Mouse (Mus musculus) heart, embryonic 14.5 days (tissue): ENCODE data around the gene Flt3. TPM values are rescaled to one million over a fixed set of nuclear protein-coding genes. Genes with fewer than 3 reads are reported as not detected.
A peak's percentile ranks its signal among the peaks of the same experiment; 100 is the strongest.

Experiments used
- ATAC-seq: fragments of 200-750 bp; cut with Nextera tagmentation; 2 replicates; pipeline ENCODE4 v1.8.0; 2017; ENCODE audit warnings: low read depth, moderate TSS enrichment; ENCODE audit not compliant: insufficient number of reproducible peaks, insufficient read depth, low FRiP score
- H3K27ac ChIP-seq, 2 experiments: fragments of 200-500 bp in 1 of 2; fragments of 300-500 bp in 1 of 2; sonication (generic) in 1 of 2; replicated peaks in 1 of 2; 2 replicates each; pipeline ENCODE4 v1.5.1; 2012 to 2014; ENCODE audit warnings: low read depth in 2 of 2, low read length in 2 of 2, control low read depth in 1 of 2, mild to moderate bottlenecking in 1 of 2, mixed read lengths in 1 of 2; ENCODE audit not compliant: control insufficient read depth in 1 of 2, insufficient read depth in 1 of 2
- H3K27me3 ChIP-seq: fragments of 300-500 bp; sonication (generic); 2 replicates; pipeline ENCODE4 v1.6.1; 2014; ENCODE audit warnings: mild to moderate bottlenecking, low read length, control low read depth; ENCODE audit not compliant: control insufficient read depth, insufficient read depth
- H3K36me3 ChIP-seq: fragments of 300-500 bp; sonication (generic); 2 replicates; pipeline ENCODE4 v1.6.1; 2014; ENCODE audit warnings: mild to moderate bottlenecking, control low read depth, low read length, mixed read lengths; ENCODE audit not compliant: control insufficient read depth, insufficient read depth
- H3K4me1 ChIP-seq, 2 experiments: fragments of 200-500 bp in 1 of 2; fragments of 300-500 bp in 1 of 2; sonication (generic) in 1 of 2; 2 replicates each; pipeline ENCODE4 v1.6.1; 2012 to 2014; ENCODE audit warnings: low read length in 2 of 2, control low read depth in 1 of 2, mixed read lengths in 1 of 2; ENCODE audit not compliant: control insufficient read depth in 2 of 2, insufficient read depth in 2 of 2
- H3K4me2 ChIP-seq: fragments of 300-500 bp; sonication (generic); 2 replicates; pipeline ENCODE4 v1.6.1; 2014; ENCODE audit warnings: mild to moderate bottlenecking, low read length
- H3K4me3 ChIP-seq, 2 experiments: fragments of 200-500 bp in 1 of 2; fragments of 300-500 bp in 1 of 2; sonication (generic) in 1 of 2; 2 replicates each; pipeline ENCODE4 v1.5.1; 2012 to 2014; ENCODE audit warnings: low read length in 2 of 2, mild to moderate bottlenecking in 2 of 2, control low read depth in 1 of 2, low read depth in 1 of 2, moderate library complexity in 1 of 2; ENCODE audit not compliant: control insufficient read depth in 1 of 2, insufficient read depth in 1 of 2
- H3K9ac ChIP-seq: fragments of 300-500 bp; sonication (generic); 2 replicates; pipeline ENCODE4 v1.6.1; 2014; ENCODE audit warnings: mild to moderate bottlenecking, low read length
- H3K9me3 ChIP-seq: fragments of 300-500 bp; sonication (generic); 2 replicates; pipeline ENCODE4 v1.6.1; 2016; ENCODE audit warnings: low read length, control low read depth; ENCODE audit not compliant: control insufficient read depth
- WGBS: fragments of 180-500 bp; shearing (Covaris S2); extraction: QIAGEN DNeasy Blood & Tissue Kit; methylation state at CpG from one replicate; pipeline ENCODE4 v1.1.7; 2014; 5-methylcytosine and 5-hydroxymethylcytosine counted together
- polyA plus RNA-seq: library from polyadenylated mRNA; unstranded; fragments of >200 nt; fragmentation: Nextera tagmentation; extraction: Ambion mirVana; gene quantifications from 2 replicates; pipeline ENCODE4 v1.2.1, GENCODE M21; 2014

Gene Flt3
- polyA plus RNA-seq, 1 experiment from 2014 or later, result not detected

GRCm38 (mm10) chr5:147429535-147430305 is 29.4 kb upstream of the Flt3 start, which contains the start of gene Pan3:
TSS of gene Pan3 (plus strand) at chr5:147430161.
- peak within 1 kb of the TSS; percentile 92 to 100 for H3K4me3 ChIP-seq
- H3K27ac ChIP-seq, result peak within 1 kb of the TSS; percentile 96
- peak within 1 kb of the TSS; percentile 81 for H3K4me2 ChIP-seq
- peaks cover 4% of the 10 kb centered on the region; the same call in 1 of the 2 replicates for H3K36me3 ChIP-seq
- H3K9me3 ChIP-seq, result no peaks in the 10 kb centered on the region
- peak; percentile 89 for ATAC-seq
- H3K9ac ChIP-seq, result peak within 1 kb of the TSS; percentile 99
- H3K27me3 ChIP-seq, result no peaks in the 10 kb centered on the region
- peaks cover 7 to 30% of the 10 kb centered on the region in 2 experiments for H3K4me1 ChIP-seq
- WGBS, result under 1% methylated on average over 38 of the region's 51 CpGs

GRCm38 (mm10) chr5:147426048-147426805 is 25.9 kb upstream of the Flt3 start:
- no peak overlapping the region for H3K27ac ChIP-seq
- no peak for ATAC-seq
- WGBS, result 71% methylated on average over 4 of the region's 4 CpGs
- H3K9me3 ChIP-seq, result no peaks in the 10 kb centered on the region
- no peak overlapping the region for H3K4me3 ChIP-seq
- no peak overlapping the region for H3K4me2 ChIP-seq
- H3K4me1 ChIP-seq, result 0 out of 4 replicates have a peak, but pooled peaks cover 0 to 8% of the 10 kb centered on the region in 2 experiments
- no peak overlapping the region for H3K9ac ChIP-seq
- H3K27me3 ChIP-seq, result no peaks in the 10 kb centered on the region
- no peaks in the 10 kb centered on the region for H3K36me3 ChIP-seq

- Histone ChIP-seq H3K27ac (no peak overlapping the region), H3K4me1 (no peaks in the 10 kb centered on the region), H3K36me3 (no peaks in the 10 kb centered on the region), H3K27me3 (no peaks in the 10 kb centered on the region), H3K4me2 (no peak overlapping the region), H3K4me3 (no peak overlapping the region), H3K9me3 (no peaks in the 10 kb centered on the region), H3K9ac (no peak overlapping the region)
- WGBS, result 32% methylated on average over 6 of the region's 6 CpGs
- ATAC-seq, result no peak
Observed at GRCm38 (mm10) chr5:147423612-147424011, 23.3 kb upstream of the Flt3 start.

GRCm38 (mm10) chr5:147418394-147419121 is 18.3 kb upstream of the Flt3 start:
- Histone ChIP-seq H3K27me3 (no peaks in the 10 kb centered on the region), H3K27ac (no peak overlapping the region), H3K9ac (no peak overlapping the region), H3K36me3 (no peaks in the 10 kb centered on the region), H3K4me1 (no peaks in the 10 kb centered on the region), H3K9me3 (no peaks in the 10 kb centered on the region), H3K4me2 (peak overlapping the region; percentile 45), H3K4me3 (no peak overlapping the region)
- ATAC-seq, result no peak
- 27% methylated on average over 10 of the region's 10 CpGs for WGBS

- ATAC-seq, result no peak
- H3K4me1 ChIP-seq, result no peaks in the 10 kb centered on the region
- no peaks in the 10 kb centered on the region for H3K9me3 ChIP-seq
- no peak overlapping the region for H3K4me2 ChIP-seq
- no peak overlapping the region for H3K9ac ChIP-seq
- no peaks in the 10 kb centered on the region for H3K27me3 ChIP-seq
- no peaks in the 10 kb centered on the region for H3K36me3 ChIP-seq
- WGBS, result 60% methylated on average over 1 of the region's 1 CpGs
- H3K27ac ChIP-seq, result no peak overlapping the region
- no peak overlapping the region for H3K4me3 ChIP-seq
Observed at GRCm38 (mm10) chr5:147417986-147418385, 17.7 kb upstream of the Flt3 start.

- no peak overlapping the region for H3K4me2 ChIP-seq
- no peaks in the 10 kb centered on the region for H3K27me3 ChIP-seq
- no peak overlapping the region for H3K9ac ChIP-seq
- no peaks in the 10 kb centered on the region for H3K36me3 ChIP-seq
- 0 out of 2 replicates have a peak, but pooled peaks cover 3% of the 10 kb centered on the region for H3K9me3 ChIP-seq
- ATAC-seq, result no peak
- WGBS, result 86% methylated on average over 6 of the region's 6 CpGs
- no peaks in the 10 kb centered on the region; a peak in 1 of 4 replicates for H3K4me1 ChIP-seq
- H3K4me3 ChIP-seq, result no peak overlapping the region
- no peak overlapping the region for H3K27ac ChIP-seq
Observed at GRCm38 (mm10) chr5:147410585-147410984, 10.3 kb upstream of the Flt3 start.

- no peaks in the 10 kb centered on the region; a peak in 1 of 4 replicates for H3K4me1 ChIP-seq
- no peak overlapping the region for H3K27ac ChIP-seq
- peak overlapping the region; percentile 21; the same call in 1 of the 2 replicates for H3K9ac ChIP-seq
- no peaks in the 10 kb centered on the region for H3K36me3 ChIP-seq
- ATAC-seq, result no peak
- peak overlapping the region; percentile 51 for H3K4me2 ChIP-seq
- peak overlapping the region; percentile 24 to 39 for H3K4me3 ChIP-seq
- WGBS, result 43% methylated on average over 29 of the region's 29 CpGs
- H3K9me3 ChIP-seq, result 0 out of 2 replicates have a peak, but pooled peaks cover 3% of the 10 kb centered on the region
- no peaks in the 10 kb centered on the region for H3K27me3 ChIP-seq
Observed at GRCm38 (mm10) chr5:147408731-147409130, 8.4 kb upstream of the Flt3 start.
